Mouse (Mus musculus) right cerebral cortex, postnatal 14 days (tissue): ENCODE results near the gene Lhpp.

ENCODE experiments used
- DNase-seq: peaks from one replicate; pipeline ENCODE4 v3.0.0; 2022

Lhpp gene

GRCm38 (mm10) chr7:132683923-132684322 lies 73.5 kb downstream of the Lhpp start:
- DNase-seq = no peak

GRCm38 (mm10) chr7:132686515-132686914 lies 76.1 kb downstream of the Lhpp start:
- DNase-seq = no peak

- no peak for DNase-seq
Measured at GRCm38 (mm10) chr7:132687897-132688296, 77.5 kb downstream of the Lhpp start.

- no peak for DNase-seq
Measured at GRCm38 (mm10) chr7:132688721-132689120, 78.3 kb downstream of the Lhpp start.

GRCm38 (mm10) chr7:132689722-132690121 lies 79.3 kb downstream of the Lhpp start:
- no peak for DNase-seq

GRCm38 (mm10) chr7:132690716-132691472 lies 80.5 kb downstream of the Lhpp start:
- no peak for DNase-seq

GRCm38 (mm10) chr7:132692719-132693118 lies 82.3 kb downstream of the Lhpp start:
- peak; percentile 47 for DNase-seq

- no peak for DNase-seq
Measured at GRCm38 (mm10) chr7:132693561-132693960, 83.1 kb downstream of the Lhpp start.

- no peak for DNase-seq
Measured at GRCm38 (mm10) chr7:132697258-132697796, 86.9 kb downstream of the Lhpp start.

GRCm38 (mm10) chr7:132698737-132699136 lies 88.3 kb downstream of the Lhpp start:
- no peak for DNase-seq

GRCm38 (mm10) chr7:132699165-132699564 lies 88.7 kb downstream of the Lhpp start:
- no peak for DNase-seq

- DNase-seq = no peak
Measured at GRCm38 (mm10) chr7:132699639-132700038, 89.2 kb downstream of the Lhpp start.

- no peak for DNase-seq
Measured at GRCm38 (mm10) chr7:132700107-132700506, 89.7 kb downstream of the Lhpp start.

- no peak for DNase-seq
Measured at GRCm38 (mm10) chr7:132701412-132701811, 91.0 kb downstream of the Lhpp start.

GRCm38 (mm10) chr7:132702024-132702423 lies 91.6 kb downstream of the Lhpp start:
- DNase-seq = no peak

- no peak for DNase-seq
Measured at GRCm38 (mm10) chr7:132702492-132703070, 92.1 kb downstream of the Lhpp start.

- DNase-seq = no peak
Measured at GRCm38 (mm10) chr7:132703515-132704309, 93.3 kb downstream of the Lhpp start.

- DNase-seq = no peak
Measured at GRCm38 (mm10) chr7:132704310-132704875, 94.0 kb downstream of the Lhpp start.

GRCm38 (mm10) chr7:132705130-132705529 lies 94.7 kb downstream of the Lhpp start:
- DNase-seq = no peak

GRCm38 (mm10) chr7:132711579-132711978 lies 101.1 kb downstream of the Lhpp start:
- DNase-seq = no peak

- no peak for DNase-seq
Measured at GRCm38 (mm10) chr7:132712044-132712708, 101.7 kb downstream of the Lhpp start.

- DNase-seq = no peak
Measured at GRCm38 (mm10) chr7:132712956-132713355, 102.5 kb downstream of the Lhpp start.
